Mouse (Mus musculus) Muller cell, postnatal 12 days (primary cell): ENCODE data around the gene Rmnd1.

Experiments
- DNase-seq: peaks from one replicate; pipeline ENCODE4 v3.0.0-alpha.2; 2015; ENCODE audit errors: inconsistent ontology term

The Rmnd1 gene

DNA sequence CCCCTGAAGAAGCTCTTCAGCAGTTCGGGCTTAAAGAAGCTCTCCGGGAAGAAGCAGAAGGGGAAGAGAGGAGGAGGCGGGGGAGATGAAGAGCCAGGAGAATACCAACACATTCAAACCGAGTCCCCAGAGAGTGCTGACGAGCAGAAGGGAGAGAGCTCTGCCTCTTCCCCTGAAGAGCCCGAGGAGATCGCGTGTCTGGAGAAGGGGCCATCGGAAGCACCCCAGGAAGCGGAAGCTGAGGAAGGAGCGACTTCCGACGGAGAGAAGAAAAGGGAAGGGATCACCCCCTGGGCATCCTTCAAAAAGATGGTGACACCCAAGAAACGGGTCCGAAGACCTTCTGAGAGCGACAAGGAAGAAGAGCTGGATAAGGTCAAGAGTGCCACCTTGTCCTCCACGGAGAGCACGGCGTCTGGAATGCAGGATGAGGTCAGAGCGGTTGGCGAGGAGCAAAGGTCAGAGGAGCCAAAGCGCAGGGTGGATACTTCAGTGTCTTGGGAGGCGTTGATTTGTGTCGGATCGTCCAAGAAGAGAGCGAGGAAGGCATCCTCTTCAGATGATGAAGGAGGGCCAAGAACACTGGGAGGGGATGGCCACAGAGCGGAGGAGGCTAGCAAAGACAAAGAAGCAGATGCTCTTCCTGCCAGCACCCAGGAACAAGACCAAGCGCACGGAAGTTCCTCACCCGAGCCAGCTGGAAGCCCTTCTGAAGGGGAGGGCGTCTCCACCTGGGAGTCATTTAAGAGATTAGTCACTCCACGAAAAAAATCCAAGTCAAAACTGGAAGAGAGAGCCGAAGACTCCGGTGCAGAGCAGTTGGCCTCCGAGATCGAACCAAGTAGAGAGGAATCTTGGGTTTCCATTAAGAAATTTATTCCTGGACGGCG, 77.6 kb downstream of the Rmnd1 start:
- DNase-seq, result no peak
